Mouse (Mus musculus) B cell, adult 2 months (primary cell): ENCODE results near the gene Gm5891.
"Not testable (repeated sequence)": the region's sequence is repeated elsewhere in the genome, so short reads cannot be mapped to it uniquely, and the experiment has no call there.

ENCODE experiments used
- DNase-seq, 2 experiments: peaks; one replicate each; pipeline ENCODE4 v3.0.0; 2022

The Gm5891 gene

DNA sequence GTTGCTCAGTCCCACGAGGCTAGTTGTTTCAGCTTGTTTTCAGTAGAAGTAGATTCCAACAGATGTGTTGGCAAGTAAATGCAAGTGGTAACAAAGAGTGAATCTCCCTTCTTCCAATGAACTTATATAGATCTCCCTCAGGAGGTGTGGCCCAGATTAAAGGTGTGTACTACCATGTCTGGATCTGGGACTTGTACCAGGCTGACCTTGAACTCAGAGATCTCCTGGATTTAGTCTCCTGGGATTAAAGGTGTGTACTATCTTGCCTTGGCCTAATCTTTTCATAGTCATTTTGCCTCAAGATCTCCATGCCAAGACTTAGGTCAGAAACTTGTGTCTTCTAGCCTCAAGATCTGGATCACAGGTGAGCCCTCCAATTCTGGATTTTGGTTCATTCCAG, at the start of gene Gm5891:
Gene Gm5891, minus strand, starts transcription at position 101 of the 400 bp plus-strand sequence.
- not testable (repeated sequence) for DNase-seq
